Mouse (Mus musculus) liver (tissue): ENCODE data around the gene Uap1l1.

Experiments used
- DNase-seq: peaks from one replicate; pipeline ENCODE4 v3.0.0-alpha.2; 2020; ENCODE audit warnings: mixed read lengths

The Uap1l1 gene

DNA sequence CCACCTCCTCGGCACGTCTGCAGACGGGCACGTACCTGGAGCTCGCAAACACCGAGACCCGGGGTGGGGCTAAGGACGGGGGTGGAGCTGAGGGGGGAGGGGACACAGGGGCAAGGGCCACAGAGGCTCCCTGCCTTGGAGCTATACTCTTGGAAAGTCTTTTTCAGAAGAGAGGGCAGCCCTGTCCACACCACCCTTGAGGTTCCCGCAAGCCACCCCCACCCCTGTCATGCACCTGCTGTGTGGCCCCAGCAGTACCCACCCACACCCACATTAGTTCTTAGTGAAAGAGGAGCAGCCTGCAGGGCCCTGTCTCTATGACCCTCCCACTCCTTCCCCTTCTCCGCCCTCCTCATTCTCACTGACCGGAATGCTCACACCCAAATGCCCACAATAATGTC is 54.0 kb downstream of the Uap1l1 start:
- DNase-seq = no peak

DNA sequence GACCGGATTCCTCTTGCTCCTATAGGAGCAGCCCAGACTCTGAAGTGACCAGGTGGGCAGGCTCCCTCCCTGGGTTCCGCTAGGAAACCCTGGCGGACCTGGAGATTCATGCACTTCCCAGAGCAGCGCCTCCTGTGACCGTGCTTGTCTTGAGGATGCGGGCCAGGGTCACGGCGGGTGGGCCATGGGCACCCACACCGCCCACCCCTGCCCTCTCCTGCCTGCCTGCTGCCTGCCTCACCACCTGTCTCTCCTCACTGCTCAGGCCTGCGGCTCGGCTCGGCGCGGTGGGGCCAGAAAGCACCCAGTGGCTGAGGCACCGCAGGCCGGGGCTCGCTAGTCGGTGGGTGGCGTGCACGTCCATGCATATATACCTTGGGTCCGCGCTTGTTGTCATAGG is 54.5 kb downstream of the Uap1l1 start:
- DNase-seq = no peak

DNA sequence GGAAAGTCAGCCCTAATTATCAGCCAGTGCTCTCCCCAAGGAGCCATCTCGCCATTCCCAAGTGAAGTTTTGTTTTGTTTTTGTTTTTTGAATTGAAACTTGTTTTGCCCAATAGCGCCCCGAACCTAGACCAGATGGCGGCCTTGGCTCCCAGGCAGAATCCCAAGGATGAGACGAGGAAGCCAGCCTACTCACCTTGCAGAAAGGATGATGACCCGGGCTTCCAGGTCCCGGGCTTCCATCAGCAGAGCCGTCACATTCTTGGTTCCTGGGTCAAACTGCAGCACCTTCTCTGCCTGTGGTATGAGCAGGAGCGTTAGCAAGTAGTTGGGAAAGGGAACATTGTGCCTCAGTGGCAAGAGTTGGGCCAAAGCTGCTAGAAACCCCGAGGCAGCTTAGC is 55.3 kb downstream of the Uap1l1 start:
- DNase-seq = no peak
